8 mouse cellular contexts compared by ENCODE assay signal in the genomic region with DNA sequence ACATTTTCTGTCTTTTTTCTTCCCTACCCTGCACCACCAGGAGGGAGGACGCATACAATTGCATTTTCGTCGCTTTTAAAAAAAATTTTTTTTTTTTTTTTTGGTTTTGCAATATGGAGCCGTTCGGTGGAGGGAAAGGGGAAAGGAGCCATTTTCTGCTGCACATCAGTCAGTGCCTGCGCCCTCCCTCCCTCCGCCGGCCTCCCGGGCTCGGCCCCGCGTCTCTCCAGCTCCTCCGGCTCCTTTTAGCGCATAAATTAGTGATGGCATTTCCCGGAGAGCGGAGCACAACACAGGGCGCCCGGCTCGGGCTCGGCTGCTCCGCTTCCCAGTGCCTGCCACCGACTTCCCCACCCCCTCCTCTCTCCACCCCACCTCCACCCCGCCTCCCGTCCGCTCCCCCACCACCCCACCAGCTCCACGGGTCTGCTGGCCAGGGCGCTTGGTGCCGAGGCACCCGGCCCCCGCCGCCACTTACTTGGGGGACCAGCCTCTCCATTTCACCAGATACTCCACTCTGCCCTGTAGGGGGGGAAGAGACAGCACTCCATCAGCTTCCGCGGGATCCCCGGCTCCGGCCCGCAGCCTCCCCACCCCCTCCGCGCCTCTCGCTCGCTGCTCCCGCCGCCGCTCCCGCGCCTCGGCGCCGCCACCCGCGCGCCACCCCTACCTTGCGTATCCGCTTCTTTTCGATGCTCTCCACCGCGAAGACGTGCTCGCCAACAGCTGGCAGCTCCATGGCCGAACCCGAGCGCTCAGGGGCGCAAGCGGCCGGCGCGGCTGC. TPM values are rescaled to one million over a fixed set of nuclear protein-coding genes. Genes with fewer than 3 reads are reported as not detected.
A peak's percentile ranks its signal among the peaks of the same experiment; 100 is the strongest.
DNase-seq lines count a peak whose midpoint lies in the region; ATAC-seq lines count a peak whose summit lies in the region.

No protein-coding gene starts in this region.

- H3K27ac ChIP-seq in embryonic facial prominence, embryonic 14.5 days (replicated peaks; ENCODE audit: low read depth, low read length) = peak overlapping the region; percentile 99
- peak overlapping the region; percentile 94 to 99 for H3K27ac ChIP-seq in heart, embryonic 14.5 days (replicated peaks in 1 of 2; ENCODE audit: control insufficient read depth in 1 of 2, insufficient read depth in 1 of 2, low read depth in 2 of 2, low read length in 2 of 2)
- peak overlapping the region; percentile 84 for H3K27ac ChIP-seq in liver, embryonic 13.5 days

- peak overlapping the region; percentile 93 for H3K4me2 ChIP-seq in embryonic facial prominence, embryonic 14.5 days (ENCODE audit: low read depth, low read length)
- H3K4me2 ChIP-seq in heart, embryonic 14.5 days (ENCODE audit: low read length) = peak overlapping the region; percentile 95
- peak overlapping the region; percentile 79 for H3K4me2 ChIP-seq in liver, embryonic 13.5 days

- peaks cover 58% of the 10 kb centered on the region for H3K4me1 ChIP-seq in embryonic facial prominence, embryonic 14.5 days (ENCODE audit: control insufficient read depth, insufficient read depth, low read length)
- H3K4me1 ChIP-seq in heart, embryonic 14.5 days (ENCODE audit: control insufficient read depth in 2 of 2, insufficient read depth in 2 of 2, low read length in 2 of 2) = peaks cover 25 to 68% of the 10 kb centered on the region in 2 experiments
- H3K4me1 ChIP-seq in liver, embryonic 13.5 days (replicated peaks) = peaks cover 72% of the 10 kb centered on the region

- peak overlapping the region; percentile 98 for H3K4me3 ChIP-seq in embryonic facial prominence, embryonic 14.5 days (ENCODE audit: low read depth, low read length)
- H3K4me3 ChIP-seq in heart, embryonic 14.5 days (ENCODE audit: control insufficient read depth in 1 of 2, insufficient read depth in 1 of 2, low read depth in 1 of 2, low read length in 2 of 2) = peak overlapping the region; percentile 91 to 94
- peak overlapping the region; percentile 71 for H3K4me3 ChIP-seq in liver, embryonic 13.5 days (replicated peaks)

- WGBS in embryonic facial prominence, embryonic 14.5 days = under 1% methylated on average over 30 of the region's 66 CpGs
- under 1% methylated on average over 64 of the region's 66 CpGs for WGBS in heart, embryonic 14.5 days
- WGBS in liver, embryonic 13.5 days (ENCODE audit: insufficient replicate concordance) = under 1% methylated on average over 64 of the region's 66 CpGs

- DNase-seq in B cell, adult 2 months = peak; percentile 65 to 72
- DNase-seq in adrenal gland, postnatal 25 days = peak; percentile 73
- DNase-seq in embryonic facial prominence, embryonic 14.5 days (ENCODE audit: low spot score) = peak; percentile 85
- peak; percentile 87 for DNase-seq in kidney, postnatal 10 days
- DNase-seq in liver, embryonic 13.5 days = no peak
- DNase-seq in neural tube, embryonic 10.5 days (ENCODE audit: extremely low spot score, low spot score) = peak; percentile 84
- peak; percentile 60 for DNase-seq in testis, postnatal 14 days (ENCODE audit: low spot score)

- H3K36me3 ChIP-seq in embryonic facial prominence, embryonic 14.5 days (ENCODE audit: control insufficient read depth, insufficient read depth, low read length) = peaks cover 21% of the 10 kb centered on the region
- H3K36me3 ChIP-seq in heart, embryonic 14.5 days (ENCODE audit: control insufficient read depth, insufficient read depth, low read length) = peaks cover 27% of the 10 kb centered on the region
- H3K36me3 ChIP-seq in liver, embryonic 13.5 days = peaks cover 19% of the 10 kb centered on the region

- H3K9ac ChIP-seq in embryonic facial prominence, embryonic 14.5 days (ENCODE audit: low read depth, low read length) = peak overlapping the region; percentile 94
- H3K9ac ChIP-seq in heart, embryonic 14.5 days (ENCODE audit: low read length) = peak overlapping the region; percentile 97
- peak overlapping the region; percentile 81 for H3K9ac ChIP-seq in liver, embryonic 13.5 days

- H3K9me3 ChIP-seq in embryonic facial prominence, embryonic 14.5 days (ENCODE audit: control insufficient read depth, low read length) = no peaks in the 10 kb centered on the region
- H3K9me3 ChIP-seq in heart, embryonic 14.5 days (ENCODE audit: control insufficient read depth, low read length) = no peaks in the 10 kb centered on the region
- H3K9me3 ChIP-seq in liver, embryonic 13.5 days (replicated peaks) = no peaks in the 10 kb centered on the region

- peak; percentile 41 for ATAC-seq in embryonic facial prominence, embryonic 14.5 days (ENCODE audit: low read depth)
- peak; percentile 55 for ATAC-seq in heart, embryonic 14.5 days (ENCODE audit: insufficient number of reproducible peaks, insufficient read depth, low FRiP score, low read depth)
- peak; percentile 17 for ATAC-seq in liver, embryonic 13.5 days (ENCODE audit: low read depth)

- H3K27me3 ChIP-seq in embryonic facial prominence, embryonic 14.5 days (replicated peaks; ENCODE audit: control insufficient read depth, insufficient read depth, low read length) = peaks cover 64% of the 10 kb centered on the region
- H3K27me3 ChIP-seq in heart, embryonic 14.5 days (ENCODE audit: control insufficient read depth, insufficient read depth, low read length) = peaks cover 30% of the 10 kb centered on the region
- peaks cover 100% of the 10 kb centered on the region for H3K27me3 ChIP-seq in liver, embryonic 13.5 days

RNA-seq across cellular contexts. Expression of gene Cbx4, which starts 0.6 kb away (rescaled TPM):
- 100 and 121 TPM in 2 replicates for total RNA-seq in adrenal gland, postnatal 25 days (2021)
- polyA plus RNA-seq in embryonic facial prominence, embryonic 14.5 days (2014; fragmentation: Nextera tagmentation; extraction: Ambion mirVana) = 11.0 and 13.5 TPM in 2 replicates
- polyA plus RNA-seq in heart, embryonic 14.5 days (2014; fragmentation: Nextera tagmentation; extraction: Ambion mirVana) = 6.5 and 9.2 TPM in 2 replicates
- polyA plus RNA-seq in liver, embryonic 13.5 days (2015; fragmentation: Nextera tagmentation; extraction: Ambion mirVana) = 2.0 and 2.4 TPM in 2 replicates

RNA-seq across cellular contexts. Expression of gene Cbx8, which starts 44.7 kb away (rescaled TPM):
- total RNA-seq in adrenal gland, postnatal 25 days (2021) = 9.2 and 13.0 TPM in 2 replicates
- polyA plus RNA-seq in embryonic facial prominence, embryonic 14.5 days (2014; fragmentation: Nextera tagmentation; extraction: Ambion mirVana) = 9.6 and 10.1 TPM in 2 replicates
- 9.3 and 9.6 TPM in 2 replicates for polyA plus RNA-seq in heart, embryonic 14.5 days (2014; fragmentation: Nextera tagmentation; extraction: Ambion mirVana)
- polyA plus RNA-seq in liver, embryonic 13.5 days (2015; fragmentation: Nextera tagmentation; extraction: Ambion mirVana) = 2.4 and 2.8 TPM in 2 replicates
